Mouse (Mus musculus) neural tube, embryonic 11.5 days (tissue): ENCODE results near the gene Cx3cr1. TPM values are rescaled to one million over a fixed set of nuclear protein-coding genes. Genes with fewer than 3 reads are reported as not detected.

Experiments
- ATAC-seq: fragments of 200-750 bp; cut with Nextera tagmentation; 2 replicates; pipeline ENCODE4 v1.8.0; 2017; ENCODE audit warnings: moderate number of reproducible peaks, mild to moderate bottlenecking, moderate TSS enrichment, moderate library complexity; ENCODE audit not compliant: insufficient read depth, low FRiP score, low TSS enrichment
- DNase-seq: peaks from one replicate; pipeline ENCODE4 v3.0.0-alpha.2; 2015; ENCODE audit warnings: low spot score
- H3K27ac ChIP-seq: fragments of 300-500 bp; sonication (generic); 2 replicates; pipeline ENCODE4 v1.5.1; 2014; ENCODE audit warnings: low read depth, mild to moderate bottlenecking, low read length
- H3K27me3 ChIP-seq: fragments of 300-500 bp; sonication (generic); 2 replicates; pipeline ENCODE4 v1.6.1; 2014; ENCODE audit warnings: mild to moderate bottlenecking, low read length, mixed read lengths; ENCODE audit not compliant: control insufficient read depth, insufficient read depth
- H3K36me3 ChIP-seq: fragments of 300-500 bp; sonication (generic); 2 replicates; pipeline ENCODE4 v1.6.1; 2014; ENCODE audit warnings: mild to moderate bottlenecking, low read length, moderate library complexity, mixed read lengths; ENCODE audit not compliant: control insufficient read depth, insufficient read depth
- H3K4me1 ChIP-seq: fragments of 300-500 bp; sonication (generic); 2 replicates; pipeline ENCODE4 v1.6.1; 2014; ENCODE audit warnings: low read length, mixed read lengths; ENCODE audit not compliant: control insufficient read depth, insufficient read depth
- H3K4me2 ChIP-seq: fragments of 300-500 bp; sonication (generic); 2 replicates; pipeline ENCODE4 v1.6.1; 2014; ENCODE audit warnings: low read depth, mild to moderate bottlenecking, moderate library complexity
- H3K4me3 ChIP-seq: fragments of 300-500 bp; sonication (generic); 2 replicates; pipeline ENCODE4 v1.5.1; 2014; ENCODE audit warnings: low read depth, low read length
- H3K9ac ChIP-seq: fragments of 300-500 bp; sonication (generic); 2 replicates; pipeline ENCODE4 v1.6.1; 2014; ENCODE audit warnings: mild to moderate bottlenecking, low read length
- H3K9me3 ChIP-seq: fragments of 300-500 bp; sonication (generic); 2 replicates; pipeline ENCODE4 v1.6.1; 2016; ENCODE audit warnings: low read length; ENCODE audit not compliant: control insufficient read depth
- WGBS: fragments of 180-500 bp; shearing (Covaris S2); extraction: QIAGEN DNeasy Blood & Tissue Kit; methylation state at CpG from one replicate; pipeline ENCODE4 v1.1.7; 2014; 5-methylcytosine and 5-hydroxymethylcytosine counted together
- polyA plus RNA-seq: library from polyadenylated mRNA; unstranded; fragments of >200 nt; fragmentation: Nextera tagmentation; extraction: Ambion mirVana; gene quantifications from 2 replicates; pipeline ENCODE4 v1.2.1, GENCODE M21; 2014

Cx3cr1 gene
- polyA plus RNA-seq, 1 experiment from 2014 or later, result 2.9 TPM

DNA sequence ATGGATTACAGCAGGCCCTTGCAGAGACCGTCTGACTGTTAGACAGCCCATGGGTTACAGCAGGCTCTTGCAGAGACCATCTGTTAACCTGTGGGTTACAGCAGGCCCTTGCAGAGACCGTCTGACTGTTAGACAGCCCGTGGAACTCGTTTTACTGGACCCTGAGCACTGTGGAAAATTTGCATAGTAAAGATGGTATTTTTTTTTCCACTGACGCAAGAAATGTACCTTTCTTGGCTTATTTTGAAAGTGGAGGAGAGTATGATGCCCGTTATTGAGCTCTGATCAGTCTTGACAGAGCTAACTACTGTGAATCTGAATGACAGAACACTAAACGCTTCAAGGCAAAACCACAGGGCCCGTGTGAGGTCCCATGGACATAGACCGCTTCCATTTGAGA, 13.5 kb downstream of the Cx3cr1 start:
- Histone ChIP-seq H3K36me3 (no peaks in the 10 kb centered on the region), H3K27me3 (no peaks in the 10 kb centered on the region), H3K4me1 (no peaks in the 10 kb centered on the region), H3K9me3 (no peaks in the 10 kb centered on the region), H3K4me3 (no peak overlapping the region), H3K9ac (no peak overlapping the region), H3K27ac (no peak overlapping the region), H3K4me2 (no peak overlapping the region)
- 79% methylated on average over 9 of the region's 9 CpGs for WGBS
- DNase-seq (no peak), ATAC-seq (no peak)

DNA sequence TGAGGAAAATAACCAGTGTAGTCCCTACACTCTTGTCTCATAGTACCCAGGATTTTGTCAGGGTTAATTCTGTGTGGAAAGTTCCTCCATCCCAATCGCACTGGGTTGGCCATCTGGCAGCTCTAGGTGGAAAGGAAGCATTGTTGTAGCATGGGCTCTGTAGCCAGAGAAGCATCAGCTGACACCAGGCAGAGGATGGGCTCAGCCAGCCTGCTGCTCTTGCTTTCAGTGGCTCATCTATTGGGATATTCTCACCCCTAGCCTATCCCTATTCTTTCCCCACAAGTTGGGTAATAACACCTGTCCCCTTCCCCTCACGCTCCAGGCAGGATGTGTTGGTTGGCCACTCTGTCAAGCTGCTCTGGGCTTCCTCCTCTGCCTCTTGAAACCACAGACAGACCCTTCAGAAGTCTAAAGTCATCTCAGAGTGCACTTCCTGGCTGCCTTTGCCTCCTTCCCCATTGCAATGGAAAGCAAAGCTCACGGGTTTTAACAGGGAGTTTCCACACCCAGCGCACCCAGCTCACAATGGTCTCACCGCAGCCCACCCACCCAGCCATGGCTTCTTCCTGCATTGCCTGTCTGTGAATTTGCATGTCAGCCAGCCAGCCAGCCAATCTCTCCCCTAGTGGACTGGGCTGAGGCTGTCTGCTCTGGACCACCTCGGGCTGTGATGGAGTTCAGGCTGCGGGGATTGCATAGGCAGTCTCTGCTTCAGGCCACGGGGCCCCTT, 15.0 kb downstream of the Cx3cr1 start:
- Histone ChIP-seq H3K27me3 (no peaks in the 10 kb centered on the region), H3K36me3 (no peaks in the 10 kb centered on the region), H3K4me3 (no peak overlapping the region), H3K4me2 (no peak overlapping the region), H3K27ac (no peak overlapping the region), H3K9me3 (no peaks in the 10 kb centered on the region), H3K4me1 (no peaks in the 10 kb centered on the region), H3K9ac (no peak overlapping the region)
- WGBS, result 56% methylated on average over 8 of the region's 8 CpGs
- ATAC-seq (no peak), DNase-seq (peak; percentile 24)

DNA sequence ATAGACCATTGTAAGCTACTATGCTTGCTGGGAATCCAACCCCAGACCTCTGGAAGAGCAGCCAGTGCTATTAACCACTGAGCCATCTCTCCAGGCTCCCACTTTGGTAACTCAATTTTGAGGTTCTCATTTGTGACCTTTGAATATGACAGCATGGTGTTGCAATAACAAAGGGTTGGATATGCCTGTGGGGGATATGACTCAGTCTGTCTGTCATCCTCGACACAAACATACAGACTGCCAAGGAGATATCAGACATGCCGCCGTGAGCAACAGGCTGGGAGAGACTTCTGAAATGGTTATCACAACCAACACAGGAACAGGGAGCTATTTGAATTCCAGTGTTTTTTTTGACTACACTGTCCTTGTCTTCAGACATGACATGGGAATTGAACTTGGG, 20.3 kb downstream of the Cx3cr1 start:
- 85% methylated on average over 3 of the region's 3 CpGs for WGBS
- no peak for DNase-seq
- Histone ChIP-seq H3K9me3 (no peaks in the 10 kb centered on the region), H3K27me3 (no peaks in the 10 kb centered on the region), H3K9ac (no peak overlapping the region), H3K4me3 (no peak overlapping the region), H3K36me3 (no peaks in the 10 kb centered on the region), H3K4me1 (no peaks in the 10 kb centered on the region), H3K4me2 (no peak overlapping the region), H3K27ac (no peak overlapping the region)
- no peak for ATAC-seq

DNA sequence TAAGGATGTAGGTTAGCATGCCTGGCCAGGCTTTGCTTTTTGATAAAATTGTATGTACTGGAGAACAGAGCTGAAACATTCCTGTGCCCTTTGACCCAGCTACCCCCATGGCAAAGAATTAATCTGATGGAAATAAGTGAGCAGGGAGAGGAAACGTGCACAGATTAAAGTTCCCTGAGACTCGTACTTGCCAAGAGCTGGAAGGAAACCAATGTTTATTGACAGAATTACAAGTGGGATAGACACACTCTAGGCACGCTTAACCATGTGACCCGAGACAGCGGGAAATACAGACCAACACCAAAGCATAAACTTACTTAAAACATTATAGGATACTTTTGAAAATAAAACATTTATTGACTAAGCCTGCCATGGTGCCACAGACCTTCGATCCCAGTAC, 21.2 kb downstream of the Cx3cr1 start:
- no peak for ATAC-seq
- no peak for DNase-seq
- H3K36me3 ChIP-seq, result no peaks in the 10 kb centered on the region
- H3K27ac ChIP-seq, result no peak overlapping the region
- H3K9ac ChIP-seq, result no peak overlapping the region
- H3K4me3 ChIP-seq, result no peak overlapping the region
- no peaks in the 10 kb centered on the region for H3K9me3 ChIP-seq
- H3K4me2 ChIP-seq, result no peak overlapping the region
- no peaks in the 10 kb centered on the region for H3K27me3 ChIP-seq
- no peaks in the 10 kb centered on the region for H3K4me1 ChIP-seq
- WGBS, result 89% methylated on average over 6 of the region's 6 CpGs

DNA sequence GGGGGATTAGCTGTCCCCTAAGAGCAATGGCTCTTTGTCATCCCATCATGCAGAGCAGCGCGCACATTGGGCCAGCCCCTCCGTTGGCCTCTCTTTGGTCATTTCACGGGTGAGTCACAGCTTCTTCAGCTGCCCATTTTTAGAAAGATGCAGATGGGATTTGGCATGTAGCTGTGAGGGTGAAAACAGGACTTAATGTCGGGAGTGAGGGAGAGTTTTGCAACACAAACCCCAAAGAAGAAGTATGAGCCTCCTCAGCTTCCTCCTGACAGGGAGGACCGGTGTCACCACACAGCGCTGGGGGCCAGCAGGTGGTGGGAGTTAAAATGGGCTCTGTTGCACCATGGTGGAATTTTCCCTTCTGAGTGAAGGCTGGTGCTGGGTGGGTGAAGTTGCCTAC, 26.6 kb downstream of the Cx3cr1 start:
- Histone ChIP-seq H3K36me3 (no peaks in the 10 kb centered on the region), H3K4me2 (no peak overlapping the region), H3K4me3 (no peak overlapping the region), H3K27me3 (no peaks in the 10 kb centered on the region), H3K9me3 (no peaks in the 10 kb centered on the region), H3K4me1 (no peaks in the 10 kb centered on the region), H3K9ac (no peak overlapping the region), H3K27ac (no peak overlapping the region)
- ATAC-seq (no peak), DNase-seq (no peak)
- 87% methylated on average over 7 of the region's 7 CpGs for WGBS

DNA sequence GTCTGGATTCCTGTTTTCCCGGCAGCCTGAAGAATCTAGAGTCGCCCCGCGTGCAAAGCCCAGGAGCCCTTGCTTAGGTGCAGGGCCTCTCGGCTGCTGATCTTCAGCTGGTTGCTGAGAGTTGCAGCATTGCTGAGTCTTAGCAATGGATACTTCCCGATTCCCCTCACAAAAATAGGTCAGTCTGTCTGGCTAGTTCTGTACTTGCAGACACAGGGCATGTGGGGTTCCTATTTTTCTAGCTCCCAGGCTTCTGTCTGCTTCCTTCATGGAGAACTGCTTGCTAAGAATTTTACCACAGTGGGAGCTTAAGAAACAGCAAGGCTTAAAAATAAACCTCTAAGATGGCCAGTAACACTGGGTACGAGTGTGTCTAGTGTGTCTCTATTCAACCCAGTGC, 32.3 kb downstream of the Cx3cr1 start:
- Histone ChIP-seq H3K4me1 (no peaks in the 10 kb centered on the region), H3K4me2 (no peak overlapping the region), H3K27ac (no peak overlapping the region), H3K9me3 (no peaks in the 10 kb centered on the region), H3K36me3 (no peaks in the 10 kb centered on the region), H3K4me3 (no peak overlapping the region), H3K9ac (no peak overlapping the region), H3K27me3 (no peaks in the 10 kb centered on the region)
- DNase-seq (no peak), ATAC-seq (no peak)
- WGBS, result 81% methylated on average over 7 of the region's 7 CpGs

DNA sequence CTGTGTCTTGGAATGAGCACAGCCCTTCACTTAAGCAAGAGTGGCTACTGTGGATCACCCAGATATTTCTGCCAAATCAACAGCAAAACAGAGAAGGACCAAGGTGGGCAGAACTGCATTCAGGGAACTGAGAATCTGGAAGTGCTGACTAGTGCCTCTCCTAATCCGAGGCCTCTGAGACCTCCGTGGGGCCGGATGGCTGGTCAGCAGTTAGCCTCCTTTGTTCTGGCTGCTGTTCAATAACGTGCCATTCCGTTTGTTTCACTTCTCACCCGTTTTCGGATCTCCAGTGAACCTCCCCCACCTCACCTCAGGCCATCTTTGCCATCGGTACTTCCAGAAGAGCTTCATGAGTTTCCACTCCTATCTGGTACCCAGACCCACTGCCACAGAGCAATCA, 35.3 kb downstream of the Cx3cr1 start:
- Histone ChIP-seq H3K36me3 (no peaks in the 10 kb centered on the region), H3K4me2 (no peak overlapping the region), H3K4me1 (no peaks in the 10 kb centered on the region), H3K27ac (no peak overlapping the region), H3K9ac (no peak overlapping the region), H3K27me3 (no peaks in the 10 kb centered on the region), H3K9me3 (no peaks in the 10 kb centered on the region), H3K4me3 (no peak overlapping the region)
- DNase-seq (no peak), ATAC-seq (no peak)
- WGBS, result 76% methylated on average over 8 of the region's 8 CpGs

DNA sequence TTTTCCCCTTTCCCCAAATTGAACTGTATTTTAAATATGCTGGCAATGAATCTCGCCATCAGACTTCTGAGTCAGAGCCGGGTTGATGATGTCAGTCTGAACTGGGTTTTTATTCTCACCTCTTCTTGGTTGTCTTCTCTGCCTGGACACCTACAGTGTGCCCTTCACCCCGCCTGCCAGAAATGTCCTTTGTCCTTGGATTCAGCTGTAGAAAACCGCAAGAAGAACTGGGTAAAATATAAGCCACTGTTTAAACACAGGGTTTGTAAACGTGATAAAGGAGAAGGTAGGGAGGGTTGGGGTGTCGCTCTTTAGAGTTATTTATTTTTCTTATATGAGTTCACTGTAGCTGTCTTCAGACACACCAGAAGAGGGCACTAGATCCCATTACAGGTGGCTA, 37.0 kb downstream of the Cx3cr1 start:
- no peaks in the 10 kb centered on the region for H3K9me3 ChIP-seq
- H3K27ac ChIP-seq, result no peak overlapping the region
- no peak overlapping the region for H3K4me3 ChIP-seq
- no peak overlapping the region for H3K4me2 ChIP-seq
- DNase-seq (no peak), ATAC-seq (no peak)
- H3K4me1 ChIP-seq, result no peaks in the 10 kb centered on the region
- H3K27me3 ChIP-seq, result no peaks in the 10 kb centered on the region
- H3K9ac ChIP-seq, result no peak overlapping the region
- 93% methylated on average over 6 of the region's 6 CpGs for whole genome bisulfite sequencing
- H3K36me3 ChIP-seq, result no peaks in the 10 kb centered on the region

DNA sequence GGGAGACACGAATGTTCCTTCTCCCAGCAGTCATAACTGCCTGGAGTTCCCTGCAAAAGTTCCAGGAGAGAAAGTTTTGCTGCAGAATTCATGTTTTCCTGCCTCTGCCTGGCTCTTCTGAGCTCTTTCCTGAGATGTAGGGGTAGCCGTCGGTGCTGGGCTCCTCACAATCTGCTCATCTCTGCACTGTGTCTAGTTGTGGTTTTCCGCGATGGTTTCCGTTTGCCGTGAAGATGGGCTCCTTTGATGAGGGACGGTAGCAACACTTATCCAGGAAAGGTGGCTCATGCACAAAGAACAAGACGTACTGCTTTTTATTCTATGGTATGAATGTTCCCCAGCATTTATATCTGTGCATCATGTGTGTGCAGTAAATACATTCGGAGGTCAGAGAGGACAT, 39.3 kb downstream of the Cx3cr1 start:
- WGBS, result 90% methylated on average over 10 of the region's 10 CpGs
- DNase-seq (no peak), ATAC-seq (no peak)
- Histone ChIP-seq H3K27me3 (no peaks in the 10 kb centered on the region), H3K4me3 (no peak overlapping the region), H3K4me1 (no peaks in the 10 kb centered on the region), H3K4me2 (no peak overlapping the region), H3K9me3 (no peaks in the 10 kb centered on the region), H3K27ac (no peak overlapping the region), H3K36me3 (no peaks in the 10 kb centered on the region), H3K9ac (no peak overlapping the region)
